Mouse (Mus musculus) C2C12 (cell line): Measurements from ENCODE around the gene F13a1. TPM values are rescaled to one million over a fixed set of nuclear protein-coding genes. Genes with fewer than 3 reads are reported as not detected.

Experiments
- H3K27me3 ChIP-seq: one replicate; pipeline ENCODE4 v1.6.1; 2011; ENCODE audit not compliant: control insufficient read depth, insufficient read depth, insufficient read length
- H3K36me3 ChIP-seq: one replicate; pipeline ENCODE4 v1.6.1; 2011; ENCODE audit not compliant: control insufficient read depth, insufficient read depth
- H3K4me3 ChIP-seq: one replicate; pipeline ENCODE4 v1.5.1; 2011; ENCODE audit warnings: mild to moderate bottlenecking, control low read depth; ENCODE audit not compliant: poor library complexity, insufficient read depth, severe bottlenecking
- H3K79me2 ChIP-seq: one replicate; pipeline ENCODE4 v1.6.1; 2011; ENCODE audit not compliant: control insufficient read depth, insufficient read depth
- H3K79me3 ChIP-seq: one replicate; pipeline ENCODE4 v1.6.1; 2011; ENCODE audit warnings: low read depth, control low read depth
- H3ac ChIP-seq: one replicate; pipeline ENCODE3; 2011; ENCODE audit warnings: low read depth; ENCODE audit not compliant: control insufficient read depth, insufficient read length
- CEBPB ChIP-seq: IDR thresholded peaks from one replicate; pipeline ENCODE4 v1.6.1; 2011; ENCODE audit warnings: low read depth, mild to moderate bottlenecking, control low read depth, moderate library complexity
- CTCF ChIP-seq: IDR thresholded peaks from one replicate; pipeline ENCODE4 v1.5.1; 2011; ENCODE audit not compliant: control insufficient read depth, insufficient read depth, insufficient read length
- FOSL1 ChIP-seq: IDR thresholded peaks from one replicate; pipeline ENCODE4 v1.8.0; 2011; ENCODE audit warnings: mild to moderate bottlenecking, low read length; ENCODE audit not compliant: poor library complexity, insufficient read depth, severe bottlenecking
- MAX ChIP-seq: IDR thresholded peaks from one replicate; pipeline ENCODE4 v1.6.1; 2011; ENCODE audit warnings: mild to moderate bottlenecking, control low read depth
- MYOD1 ChIP-seq: IDR thresholded peaks from one replicate; pipeline ENCODE4 v1.6.1; 2011; ENCODE audit warnings: low read depth; ENCODE audit not compliant: control insufficient read depth, insufficient read length
- MYOG ChIP-seq: IDR thresholded peaks from one replicate; pipeline ENCODE4 v1.6.1; 2011; ENCODE audit not compliant: control insufficient read depth, insufficient read length; ENCODE audit errors: extremely low read depth
- USF1 ChIP-seq: IDR thresholded peaks from one replicate; pipeline ENCODE4 v1.6.1; 2011; ENCODE audit warnings: low read depth, mild to moderate bottlenecking, control low read depth, moderate library complexity
- polyA plus RNA-seq: library from polyadenylated mRNA; unstranded; fragments of >200 nt; fragmentation: generic; extraction: Trizol; gene quantifications from one replicate; pipeline ENCODE4 v1.2.1, GENCODE M21; 2012; ENCODE audit warnings: missing spikeins

F13a1 gene
- polyA plus RNA-seq, 1 experiment: 0.01 TPM

- no peaks in the 10 kb centered on the region for H3K79me2 ChIP-seq
- TF ChIP-seq USF1 (no peak), CEBPB (no peak), MYOG (no peak), MAX (no peak), MYOD1 (no peak), FOSL1 (no peak), CTCF (no peak)
- no peaks in the 10 kb centered on the region for H3K36me3 ChIP-seq
- H3K27me3 ChIP-seq: no peaks in the 10 kb centered on the region
- no peaks in the 10 kb centered on the region for H3K79me3 ChIP-seq
- H3K4me3 ChIP-seq: no peak overlapping the region
- H3ac ChIP-seq: no peak overlapping the region
These were observed 61.7 kb downstream of the F13a1 start for GRCm38 (mm10) chr13:36988392-36988791.

GRCm38 (mm10) chr13:36973016-36973415 lies 77.0 kb downstream of the F13a1 start:
- TF ChIP-seq CTCF (no peak), MYOD1 (no peak), MAX (no peak), USF1 (no peak), MYOG (no peak), CEBPB (no peak), FOSL1 (no peak)
- H3ac ChIP-seq: no peak overlapping the region

GRCm38 (mm10) chr13:36972226-36972625 lies 77.8 kb downstream of the F13a1 start:
- TF ChIP-seq CEBPB (no peak), MYOG (no peak), MYOD1 (no peak), CTCF (no peak), USF1 (no peak), MAX (no peak), FOSL1 (no peak)
- H3ac ChIP-seq: no peak overlapping the region
- no peaks in the 10 kb centered on the region for H3K79me2 ChIP-seq
- no peaks in the 10 kb centered on the region for H3K36me3 ChIP-seq
- H3K4me3 ChIP-seq: no peak overlapping the region
- H3K79me3 ChIP-seq: no peaks in the 10 kb centered on the region
- H3K27me3 ChIP-seq: no peaks in the 10 kb centered on the region

More at GRCm38 (mm10) chr13:36973016-36973415, 77.0 kb downstream of the F13a1 start:
- Histone ChIP-seq H3K36me3 (no peaks in the 10 kb centered on the region), H3K27me3 (no peaks in the 10 kb centered on the region), H3K79me2 (no peaks in the 10 kb centered on the region), H3K4me3 (no peak overlapping the region), H3K79me3 (no peaks in the 10 kb centered on the region)

- TF ChIP-seq CTCF (no peak), USF1 (no peak), FOSL1 (no peak)
- no peaks in the 10 kb centered on the region for H3K79me2 ChIP-seq
- no peaks in the 10 kb centered on the region for H3K36me3 ChIP-seq
- no peaks in the 10 kb centered on the region for H3K27me3 ChIP-seq
- H3ac ChIP-seq: no peak overlapping the region
- H3K79me3 ChIP-seq: no peaks in the 10 kb centered on the region
- no peak overlapping the region for H3K4me3 ChIP-seq
These were observed 87.1 kb downstream of the F13a1 start for GRCm38 (mm10) chr13:36962926-36963325.

GRCm38 (mm10) chr13:36958996-36959395 lies 91.0 kb downstream of the F13a1 start:
- H3K79me3 ChIP-seq: no peaks in the 10 kb centered on the region
- H3ac ChIP-seq: no peak overlapping the region
- H3K27me3 ChIP-seq: no peaks in the 10 kb centered on the region
- H3K4me3 ChIP-seq: no peak overlapping the region
- H3K36me3 ChIP-seq: no peaks in the 10 kb centered on the region
- TF ChIP-seq MYOG (no peak), MYOD1 (no peak), MAX (no peak), FOSL1 (no peak), USF1 (no peak), CEBPB (no peak)
- H3K79me2 ChIP-seq: no peaks in the 10 kb centered on the region

- TF ChIP-seq USF1: no peak
- no peaks in the 10 kb centered on the region for H3K27me3 ChIP-seq
These were observed 95.1 kb downstream of the F13a1 start for GRCm38 (mm10) chr13:36954937-36955336.

More at GRCm38 (mm10) chr13:36954937-36955336, 95.1 kb downstream of the F13a1 start:
- Histone ChIP-seq H3ac (no peak overlapping the region), H3K79me3 (no peaks in the 10 kb centered on the region), H3K36me3 (no peaks in the 10 kb centered on the region), H3K79me2 (no peaks in the 10 kb centered on the region), H3K4me3 (no peak overlapping the region)
